Mouse (Mus musculus) CH12.LX (cell line): ENCODE results near the gene Stpg1.

ENCODE experiments used
- CTCF ChIP-seq, 2 experiments: IDR thresholded peaks in 1 of 2; conservative IDR thresholded peaks in 1 of 2; 2 replicates each; pipeline ENCODE4 v1.5.1; 2011 to 2012; ENCODE audit warnings: low read depth in 2 of 2, low read length in 2 of 2, improper control_type of control experiment in 1 of 2, inconsistent platforms in 1 of 2, mild to moderate bottlenecking in 1 of 2, moderate library complexity in 1 of 2
- EP300 ChIP-seq: IDR thresholded peaks from 2 replicates; pipeline ENCODE4 v1.6.1; 2011; ENCODE audit warnings: low read length, improper control_type of control experiment
- MAX ChIP-seq: IDR thresholded peaks from 2 replicates; pipeline ENCODE4 v1.6.1; 2011; ENCODE audit warnings: low read length, improper control_type of control experiment
- POLR2A ChIP-seq: IDR thresholded peaks from 2 replicates; pipeline ENCODE4 v1.6.1; 2011; ENCODE audit warnings: low read depth, mild to moderate bottlenecking, improper control_type of control experiment, low read length
- ZC3H11A ChIP-seq: IDR thresholded peaks from 2 replicates; pipeline ENCODE4 v1.6.1; 2012; ENCODE audit warnings: low read depth, mild to moderate bottlenecking, inconsistent platforms, low read length, improper control_type of control experiment

DNA sequence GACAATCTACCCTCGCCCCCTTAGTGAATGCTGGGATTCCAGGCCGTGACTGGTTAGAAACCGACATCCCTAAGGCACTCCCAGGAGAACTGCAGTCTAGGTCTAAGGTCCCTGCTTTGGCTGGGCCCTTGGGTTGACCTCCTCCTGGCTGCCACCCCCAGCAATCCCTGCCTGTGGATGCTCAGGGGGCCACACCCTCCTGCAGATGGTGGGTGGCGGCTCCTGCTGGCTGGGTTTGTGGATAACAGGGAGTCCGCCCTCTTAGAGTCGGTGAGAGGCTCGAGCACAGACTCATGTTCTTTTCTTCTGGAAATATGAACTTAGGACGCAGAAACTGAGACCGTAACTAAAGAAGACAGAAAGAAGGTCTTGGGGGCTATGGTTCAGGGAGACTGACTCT is 14.2 kb upstream of the Stpg1 start:
- TF ChIP-seq CTCF (conservative IDR thresholded peaks at IDR 0.05 in 1 of 2, IDR thresholded peaks at IDR 0.05 in 1 of 2; ENCODE audit: low read depth in 2 of 2, low read length in 2 of 2) (peak in 1 of 2 experiments; percentile 28; a peak in 2 of 4 replicates), MAX (no peak), EP300 (no peak), POLR2A (no peak), ZC3H11A (no peak)
